Mouse (Mus musculus): ENCODE results near the gene Sorbs1. TPM values are rescaled to one million over a fixed set of nuclear protein-coding genes. Genes with fewer than 3 reads are reported as not detected.

The Sorbs1 gene
- polyA plus RNA-seq, 1 experiment from 2014 or later: 92.0 TPM

- 95% methylated on average over 3 of the region's 3 CpGs for WGBS
- no peak overlapping the region for H3K4me2 ChIP-seq
- H3K4me1 ChIP-seq (replicated peaks): no peaks in the 10 kb centered on the region
- no peaks in the 10 kb centered on the region for H3K27me3 ChIP-seq
- H3K4me3 ChIP-seq: no peak overlapping the region
- no peaks in the 10 kb centered on the region for H3K36me3 ChIP-seq
- H3K9ac ChIP-seq: no peak overlapping the region
- no peak for ATAC-seq (ENCODE audit: low FRiP score, low read depth)
- H3K27ac ChIP-seq (replicated peaks): no peak overlapping the region
- no peaks in the 10 kb centered on the region for H3K9me3 ChIP-seq
Measured at GRCm38 (mm10) chr19:40254741-40255140, 258.8 kb downstream of the Sorbs1 start.

GRCm38 (mm10) chr19:40253768-40254167 lies 259.8 kb downstream of the Sorbs1 start:
- Histone ChIP-seq H3K9me3 (no peaks in the 10 kb centered on the region), H3K4me2 (no peak overlapping the region), H3K36me3 (no peaks in the 10 kb centered on the region), H3K27me3 (no peaks in the 10 kb centered on the region), H3K27ac (replicated peaks) (no peak overlapping the region), H3K9ac (no peak overlapping the region), H3K4me1 (replicated peaks) (no peaks in the 10 kb centered on the region), H3K4me3 (no peak overlapping the region)
- 63% methylated on average over 13 of the region's 13 CpGs for WGBS
- no peak for ATAC-seq (ENCODE audit: low FRiP score, low read depth)

GRCm38 (mm10) chr19:40251115-40251514 lies 262.5 kb downstream of the Sorbs1 start:
- Histone ChIP-seq H3K4me2 (no peak overlapping the region), H3K9me3 (no peaks in the 10 kb centered on the region), H3K36me3 (no peaks in the 10 kb centered on the region), H3K4me3 (no peak overlapping the region), H3K4me1 (replicated peaks) (no peaks in the 10 kb centered on the region), H3K27ac (replicated peaks) (no peak overlapping the region), H3K9ac (no peak overlapping the region), H3K27me3 (no peaks in the 10 kb centered on the region)
- no peak for ATAC-seq (ENCODE audit: low FRiP score, low read depth)
- 85% methylated on average over 4 of the region's 4 CpGs for WGBS

- Histone ChIP-seq H3K36me3 (no peaks in the 10 kb centered on the region), H3K4me3 (no peak overlapping the region), H3K4me2 (no peak overlapping the region), H3K4me1 (replicated peaks) (no peaks in the 10 kb centered on the region), H3K9me3 (no peaks in the 10 kb centered on the region), H3K9ac (no peak overlapping the region), H3K27me3 (no peaks in the 10 kb centered on the region), H3K27ac (replicated peaks) (no peak overlapping the region)
- 86% methylated on average over 11 of the region's 11 CpGs for WGBS
- ATAC-seq (ENCODE audit: low FRiP score, low read depth): no peak
Measured at GRCm38 (mm10) chr19:40249352-40249751, 264.2 kb downstream of the Sorbs1 start.

GRCm38 (mm10) chr19:40248476-40248875 lies 265.1 kb downstream of the Sorbs1 start:
- H3K27me3 ChIP-seq: no peaks in the 10 kb centered on the region
- H3K9me3 ChIP-seq: no peaks in the 10 kb centered on the region
- no peak overlapping the region for H3K27ac ChIP-seq (replicated peaks)
- no peaks in the 10 kb centered on the region for H3K36me3 ChIP-seq
- no peak for ATAC-seq (ENCODE audit: low FRiP score, low read depth)
- H3K9ac ChIP-seq: no peak overlapping the region
- H3K4me2 ChIP-seq: no peak overlapping the region
- WGBS: 91% methylated on average over 5 of the region's 5 CpGs
- no peak overlapping the region for H3K4me3 ChIP-seq
- no peaks in the 10 kb centered on the region for H3K4me1 ChIP-seq (replicated peaks)

- no peak for ATAC-seq (ENCODE audit: low FRiP score, low read depth)
- Histone ChIP-seq H3K4me2 (no peak overlapping the region), H3K36me3 (no peaks in the 10 kb centered on the region), H3K27ac (replicated peaks) (no peak overlapping the region), H3K4me3 (no peak overlapping the region), H3K27me3 (no peaks in the 10 kb centered on the region), H3K9ac (no peak overlapping the region), H3K4me1 (replicated peaks) (no peaks in the 10 kb centered on the region), H3K9me3 (no peaks in the 10 kb centered on the region)
- 51% methylated on average over 5 of the region's 5 CpGs for WGBS
Measured at GRCm38 (mm10) chr19:40247268-40247666, 266.3 kb downstream of the Sorbs1 start.

- Histone ChIP-seq H3K27ac (replicated peaks) (no peak overlapping the region), H3K4me3 (no peak overlapping the region), H3K27me3 (no peaks in the 10 kb centered on the region), H3K9me3 (no peaks in the 10 kb centered on the region), H3K9ac (no peak overlapping the region), H3K4me1 (replicated peaks) (no peaks in the 10 kb centered on the region), H3K4me2 (no peak overlapping the region), H3K36me3 (no peaks in the 10 kb centered on the region)
- 87% methylated on average over 7 of the region's 7 CpGs for whole genome bisulfite sequencing
- ATAC-seq (ENCODE audit: low FRiP score, low read depth): no peak
Measured at GRCm38 (mm10) chr19:40246646-40247267, 266.8 kb downstream of the Sorbs1 start.

Other genes starting within 250 kb of the Sorbs1 start
- gene Pdlim1, start 241.9 kb downstream of the Sorbs1 start, polyA plus RNA-seq (2015; fragmentation: Nextera tagmentation; extraction: Ambion mirVana): 9.7 and 15.3 TPM in 2 replicates
- 51.4 and 53.9 TPM in 2 replicates for gene Aldh18a1, start 74.7 kb upstream of the Sorbs1 start, polyA plus RNA-seq (2015; fragmentation: Nextera tagmentation; extraction: Ambion mirVana)
- 13.2 and 14.2 TPM in 2 replicates for gene Tctn3, start 98.5 kb upstream of the Sorbs1 start, polyA plus RNA-seq (2015; fragmentation: Nextera tagmentation; extraction: Ambion mirVana)
- gene Entpd1, start 98.6 kb upstream of the Sorbs1 start, polyA plus RNA-seq (2015; fragmentation: Nextera tagmentation; extraction: Ambion mirVana): 9.0 and 9.1 TPM in 2 replicates
- 0.07 and 0.18 TPM in 2 replicates for gene Cc2d2b, start 235.0 kb upstream of the Sorbs1 start, polyA plus RNA-seq (2015; fragmentation: Nextera tagmentation; extraction: Ambion mirVana)